Mouse (Mus musculus) intestine, postnatal 0 days (tissue): ENCODE measurements at regions not wholly inside any gene's neighbourhood (a gene's known extent, or its start where the extent isn't known, plus 50 kb on each side); places are given as distances from the start of the nearest gene placed in this dataset.

Experiments used
- ATAC-seq: fragments of 200-750 bp; cut with Nextera tagmentation; 2 replicates; pipeline ENCODE4 v1.8.0; 2017; ENCODE audit warnings: mild to moderate bottlenecking, moderate TSS enrichment, moderate library complexity
- H3K27ac ChIP-seq: fragments of 300-500 bp; sonication (generic); 2 replicates; pipeline ENCODE4 v1.5.1; 2014; ENCODE audit warnings: mild to moderate bottlenecking, low read depth, low read length, moderate library complexity
- H3K27me3 ChIP-seq: fragments of 300-500 bp; sonication (generic); replicated peaks from 2 replicates; pipeline ENCODE4 v1.6.1; 2014; ENCODE audit warnings: low read length, mixed read lengths; ENCODE audit not compliant: control insufficient read depth, insufficient read depth
- H3K36me3 ChIP-seq: fragments of 300-500 bp; sonication (generic); 2 replicates; pipeline ENCODE4 v1.6.1; 2014; ENCODE audit warnings: mild to moderate bottlenecking, moderate library complexity; ENCODE audit not compliant: control insufficient read depth, insufficient read depth
- H3K4me1 ChIP-seq: fragments of 300-500 bp; sonication (generic); replicated peaks from 2 replicates; pipeline ENCODE4 v1.6.1; 2014; ENCODE audit warnings: antibody characterized with exemption, low read length, mixed read lengths; ENCODE audit not compliant: control insufficient read depth, insufficient read depth
- H3K4me2 ChIP-seq: fragments of 300-500 bp; sonication (generic); replicated peaks from 2 replicates; pipeline ENCODE4 v1.6.1; 2014; ENCODE audit warnings: low read depth, mild to moderate bottlenecking, moderate library complexity
- H3K4me3 ChIP-seq: fragments of 300-500 bp; sonication (generic); 2 replicates; pipeline ENCODE4 v1.5.1; 2014; ENCODE audit warnings: low read depth, low read length
- H3K9ac ChIP-seq: fragments of 300-500 bp; sonication (generic); 2 replicates; pipeline ENCODE4 v1.6.1; 2014; ENCODE audit warnings: mild to moderate bottlenecking, low read depth, low read length
- H3K9me3 ChIP-seq: fragments of 300-500 bp; sonication (generic); 2 replicates; pipeline ENCODE4 v1.6.1; 2016; ENCODE audit warnings: mixed run types; ENCODE audit not compliant: control insufficient read depth
- CTCF ChIP-seq: sonication (generic); IDR thresholded peaks from 2 replicates; pipeline ENCODE4 v1.5.1; 2016; ENCODE audit warnings: low read depth, mild to moderate bottlenecking, control low read depth, antibody characterized with exemption, moderate library complexity
- WGBS: fragments of 180-500 bp; shearing (Covaris S2); extraction: QIAGEN DNeasy Blood & Tissue Kit; methylation state at CpG from one replicate; pipeline ENCODE4 v1.1.7; 2014; 5-methylcytosine and 5-hydroxymethylcytosine counted together

DNA sequence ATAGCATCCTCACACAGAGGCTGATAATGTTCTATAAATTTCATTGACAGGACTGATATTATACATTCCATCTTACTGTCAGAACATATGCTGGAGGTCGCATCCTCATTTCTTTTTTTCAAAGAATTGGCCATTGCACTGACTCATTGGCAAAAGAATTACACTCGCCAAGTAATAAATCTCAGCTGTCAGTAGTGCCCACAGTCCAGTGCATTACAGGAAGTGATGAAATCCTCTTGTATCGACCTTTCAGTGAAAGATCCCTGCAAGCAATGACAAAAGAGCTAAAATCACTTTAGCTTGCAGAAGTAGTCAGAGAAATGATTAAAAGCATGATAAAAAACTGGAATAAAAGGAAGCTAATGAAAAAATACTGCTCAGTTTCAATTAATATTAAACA is 1353.0 kb upstream of the 1700008P02Rik start:
- no peaks in the 10 kb centered on the region for H3K36me3 ChIP-seq
- H3K4me3 ChIP-seq = no peak overlapping the region
- no peak for ATAC-seq
- H3K9me3 ChIP-seq = no peaks in the 10 kb centered on the region
- H3K27ac ChIP-seq = no peak overlapping the region
- H3K27me3 ChIP-seq = no peaks in the 10 kb centered on the region
- 44% methylated on average over 3 of the region's 3 CpGs for WGBS
- no peaks in the 10 kb centered on the region for H3K4me1 ChIP-seq
- H3K9ac ChIP-seq = no peak overlapping the region
- TF ChIP-seq CTCF = no peak
- no peak overlapping the region for H3K4me2 ChIP-seq

DNA sequence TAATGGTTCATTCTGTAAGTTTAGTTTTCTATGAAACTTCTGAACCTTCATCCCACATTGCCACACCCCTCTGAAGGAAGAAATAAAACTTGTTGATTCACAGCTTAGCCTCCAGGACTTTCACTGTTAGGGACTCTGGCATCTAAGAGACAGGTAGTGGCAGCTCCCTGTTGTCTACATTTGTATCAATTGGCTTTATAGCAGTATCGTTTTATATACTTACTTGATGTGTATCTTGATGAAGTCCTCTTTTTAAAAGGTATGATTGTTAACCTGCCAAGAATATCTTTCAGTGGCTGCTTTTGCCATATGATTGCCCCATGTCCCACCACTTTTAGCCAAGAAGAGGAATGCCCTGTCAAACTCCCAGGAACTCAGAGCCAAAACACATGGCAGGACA is 1333.7 kb upstream of the 1700008P02Rik start:
- Histone ChIP-seq H3K9me3 (no peaks in the 10 kb centered on the region), H3K4me1 (no peaks in the 10 kb centered on the region), H3K27ac (no peak overlapping the region), H3K9ac (no peak overlapping the region), H3K4me2 (no peak overlapping the region), H3K4me3 (no peak overlapping the region), H3K36me3 (no peaks in the 10 kb centered on the region), H3K27me3 (no peaks in the 10 kb centered on the region)
- ATAC-seq = no peak
- WGBS = 86% methylated on average over 1 of the region's 1 CpGs
- TF ChIP-seq CTCF = no peak

GRCm38 (mm10) chr3:7943646-7944381 is 1323.6 kb upstream of the 1700008P02Rik start:
- 57% methylated on average over 8 of the region's 8 CpGs for WGBS
- H3K27me3 ChIP-seq = no peaks in the 10 kb centered on the region
- H3K27ac ChIP-seq = no peak overlapping the region

More at GRCm38 (mm10) chr3:7943646-7944381, 1323.6 kb upstream of the 1700008P02Rik start:
- Histone ChIP-seq H3K4me3 (no peak overlapping the region), H3K36me3 (no peaks in the 10 kb centered on the region), H3K9ac (no peak overlapping the region), H3K4me1 (no peaks in the 10 kb centered on the region), H3K9me3 (no peaks in the 10 kb centered on the region), H3K4me2 (no peak overlapping the region)
- TF ChIP-seq CTCF = no peak
- ATAC-seq = no peak
